Mouse (Mus musculus): Measurements from ENCODE around the gene Taar7a.
A peak's percentile ranks its signal among the peaks of the same experiment; 100 is the strongest.

Taar7a gene

GRCm38 (mm10) chr10:23942465-23942864 is 50.8 kb downstream of the Taar7a start:
- DNase-seq, result peak; percentile 15

Measured in retina, postnatal 1 day (tissue).